Mouse (Mus musculus) lung, embryonic 15.5 days (tissue): ENCODE measurements around the gene B3gnt8. TPM values are rescaled to one million over a fixed set of nuclear protein-coding genes. Genes with fewer than 3 reads are reported as not detected.

ENCODE experiments used
- ATAC-seq: fragments of 200-750 bp; cut with Nextera tagmentation; 2 replicates; pipeline ENCODE4 v1.8.0; 2017; ENCODE audit warnings: moderate number of reproducible peaks, borderline replicate concordance; ENCODE audit not compliant: low FRiP score, low TSS enrichment; ENCODE audit errors: extremely low read depth
- H3K27ac ChIP-seq: fragments of 300-500 bp; sonication (generic); 2 replicates; pipeline ENCODE4 v1.5.1; 2015; ENCODE audit warnings: moderate library complexity, mild to moderate bottlenecking, inconsistent platforms
- H3K27me3 ChIP-seq: fragments of 300-500 bp; sonication (generic); 2 replicates; pipeline ENCODE4 v1.6.1; 2015; ENCODE audit warnings: inconsistent platforms
- H3K36me3 ChIP-seq: fragments of 300-500 bp; sonication (generic); 2 replicates; pipeline ENCODE4 v1.6.1; 2015; ENCODE audit warnings: inconsistent platforms
- H3K4me1 ChIP-seq: fragments of 300-500 bp; sonication (generic); 2 replicates; pipeline ENCODE4 v1.6.1; 2015; ENCODE audit warnings: inconsistent platforms
- H3K4me2 ChIP-seq: fragments of 300-500 bp; sonication (generic); 2 replicates; pipeline ENCODE4 v1.6.1; 2015; ENCODE audit warnings: inconsistent platforms, mild to moderate bottlenecking, moderate library complexity
- H3K4me3 ChIP-seq: fragments of 300-500 bp; sonication (generic); 2 replicates; pipeline ENCODE4 v1.5.1; 2015; ENCODE audit warnings: mild to moderate bottlenecking, inconsistent platforms
- H3K9ac ChIP-seq: fragments of 300-500 bp; sonication (generic); 2 replicates; pipeline ENCODE4 v1.6.1; 2015; ENCODE audit warnings: inconsistent platforms
- H3K9me3 ChIP-seq: fragments of 300-500 bp; sonication (generic); 2 replicates; pipeline ENCODE4 v1.6.1; 2016; ENCODE audit warnings: inconsistent platforms
- WGBS: fragments of 180-500 bp; shearing (Covaris S2); methylation state at CpG from one replicate; pipeline ENCODE4 v1.1.7; 2015; 5-methylcytosine and 5-hydroxymethylcytosine counted together
- polyA plus RNA-seq: library from polyadenylated mRNA; unstranded; fragments of >200 nt; fragmentation: Nextera tagmentation; extraction: Ambion mirVana; gene quantifications from 2 replicates; pipeline ENCODE4 v1.2.1, GENCODE M21; 2015

The B3gnt8 gene
- polyA plus RNA-seq, 1 experiment from 2014 or later, result 11.4 TPM

GRCm38 (mm10) chr7:25606625-25607063 is 19.8 kb upstream of the B3gnt8 start:
- H3K36me3 ChIP-seq, result no peaks in the 10 kb centered on the region
- no peak overlapping the region for H3K4me3 ChIP-seq
- H3K9ac ChIP-seq, result no peak overlapping the region
- H3K27me3 ChIP-seq, result no peaks in the 10 kb centered on the region
- H3K27ac ChIP-seq, result no peak overlapping the region
- H3K9me3 ChIP-seq, result no peaks in the 10 kb centered on the region
- no peaks in the 10 kb centered on the region for H3K4me1 ChIP-seq
- no peak for ATAC-seq
- H3K4me2 ChIP-seq, result no peak overlapping the region
- 69% methylated on average over 4 of the region's 4 CpGs for WGBS

GRCm38 (mm10) chr7:25607196-25607595 is 19.3 kb upstream of the B3gnt8 start:
- Histone ChIP-seq H3K4me3 (no peak overlapping the region), H3K36me3 (no peaks in the 10 kb centered on the region), H3K27ac (no peak overlapping the region), H3K4me1 (no peaks in the 10 kb centered on the region), H3K4me2 (no peak overlapping the region), H3K9me3 (no peaks in the 10 kb centered on the region), H3K27me3 (no peaks in the 10 kb centered on the region), H3K9ac (no peak overlapping the region)
- 71% methylated on average over 2 of the region's 2 CpGs for WGBS
- no peak for ATAC-seq

- Histone ChIP-seq H3K9ac (no peak overlapping the region), H3K4me1 (no peaks in the 10 kb centered on the region), H3K27ac (no peak overlapping the region), H3K9me3 (no peaks in the 10 kb centered on the region), H3K4me2 (no peak overlapping the region), H3K4me3 (no peak overlapping the region), H3K36me3 (no peaks in the 10 kb centered on the region), H3K27me3 (no peaks in the 10 kb centered on the region)
- 27% methylated on average over 6 of the region's 6 CpGs for WGBS
- no peak for ATAC-seq
Observed at GRCm38 (mm10) chr7:25610056-25610455, 16.4 kb upstream of the B3gnt8 start.

- WGBS, result 38% methylated on average over 7 of the region's 7 CpGs
- no peak overlapping the region for H3K4me3 ChIP-seq
- no peaks in the 10 kb centered on the region for H3K4me1 ChIP-seq
- H3K27me3 ChIP-seq, result no peaks in the 10 kb centered on the region
- ATAC-seq, result no peak
- no peak overlapping the region for H3K4me2 ChIP-seq
- H3K27ac ChIP-seq, result no peak overlapping the region
- no peak overlapping the region for H3K9ac ChIP-seq
- H3K36me3 ChIP-seq, result no peaks in the 10 kb centered on the region
- H3K9me3 ChIP-seq, result no peaks in the 10 kb centered on the region
Observed at GRCm38 (mm10) chr7:25611501-25611900, 15.0 kb upstream of the B3gnt8 start.

- peaks cover 4% of the 10 kb centered on the region for H3K4me1 ChIP-seq
- no peak overlapping the region for H3K27ac ChIP-seq
- no peak overlapping the region for H3K4me2 ChIP-seq
- ATAC-seq, result no peak
- no peak overlapping the region for H3K9ac ChIP-seq
- no peak overlapping the region for H3K4me3 ChIP-seq
- H3K27me3 ChIP-seq, result no peaks in the 10 kb centered on the region
- H3K9me3 ChIP-seq, result no peaks in the 10 kb centered on the region
- WGBS, result 84% methylated on average over 5 of the region's 5 CpGs
- no peaks in the 10 kb centered on the region for H3K36me3 ChIP-seq
Observed at GRCm38 (mm10) chr7:25614086-25614485, 12.4 kb upstream of the B3gnt8 start.

GRCm38 (mm10) chr7:25614831-25615705 is 11.4 kb upstream of the B3gnt8 start:
- 66% methylated on average over 21 of the region's 21 CpGs for WGBS
- H3K9ac ChIP-seq, result no peak overlapping the region
- H3K4me2 ChIP-seq, result no peak overlapping the region
- H3K36me3 ChIP-seq, result no peaks in the 10 kb centered on the region
- no peak overlapping the region for H3K4me3 ChIP-seq
- H3K9me3 ChIP-seq, result no peaks in the 10 kb centered on the region
- peaks cover 4% of the 10 kb centered on the region for H3K4me1 ChIP-seq
- ATAC-seq, result no peak
- H3K27me3 ChIP-seq, result no peaks in the 10 kb centered on the region
- H3K27ac ChIP-seq, result no peak overlapping the region

GRCm38 (mm10) chr7:25615706-25616011 is 10.8 kb upstream of the B3gnt8 start, which contains the start of gene Erich4:
Gene Erich4 (minus strand): TSS chr7:25615892.
- H3K27me3 ChIP-seq, result no peaks in the 10 kb centered on the region
- H3K4me2 ChIP-seq, result no peak within 1 kb of the TSS
- H3K9ac ChIP-seq, result no peak within 1 kb of the TSS
- no peak within 1 kb of the TSS for H3K27ac ChIP-seq
- H3K4me3 ChIP-seq, result no peak within 1 kb of the TSS
- no peaks in the 10 kb centered on the region for H3K9me3 ChIP-seq
- no peak for ATAC-seq
- 75% methylated on average over 5 of the region's 5 CpGs for WGBS
- no peaks in the 10 kb centered on the region for H3K36me3 ChIP-seq
- peaks cover 4% of the 10 kb centered on the region for H3K4me1 ChIP-seq

GRCm38 (mm10) chr7:25617376-25618160 is 8.9 kb upstream of the B3gnt8 start:
- Histone ChIP-seq H3K4me2 (no peak overlapping the region), H3K36me3 (peaks cover 4% of the 10 kb centered on the region; the same call in 1 of the 2 replicates), H3K27ac (no peak overlapping the region), H3K4me3 (no peak overlapping the region), H3K9ac (no peak overlapping the region), H3K4me1 (peaks cover 4% of the 10 kb centered on the region), H3K9me3 (no peaks in the 10 kb centered on the region), H3K27me3 (no peaks in the 10 kb centered on the region)
- WGBS, result 74% methylated on average over 10 of the region's 10 CpGs
- no peak for ATAC-seq

- peaks cover 4% of the 10 kb centered on the region; the same call in 1 of the 2 replicates for H3K36me3 ChIP-seq
- peak; percentile 86 for ATAC-seq
- H3K4me1 ChIP-seq, result peaks cover 4% of the 10 kb centered on the region
- H3K27me3 ChIP-seq, result no peaks in the 10 kb centered on the region
- H3K4me3 ChIP-seq, result peak within 1 kb of the TSS; percentile 63
- peak within 1 kb of the TSS; percentile 47 for H3K9ac ChIP-seq
- H3K4me2 ChIP-seq, result peak within 1 kb of the TSS; percentile 73
- H3K27ac ChIP-seq, result peak within 1 kb of the TSS; percentile 55; the same call in 1 of the 2 replicates
- no peaks in the 10 kb centered on the region for H3K9me3 ChIP-seq
- WGBS, result under 1% methylated on average over 53 of the region's 53 CpGs
Observed at GRCm38 (mm10) chr7:25618865-25619721, 7.4 kb upstream of the B3gnt8 start, which contains the start of gene Dmac2. Gene Dmac2 (plus strand): TSS chr7:25619414.

GRCm38 (mm10) chr7:25619722-25619991 is 6.8 kb upstream of the B3gnt8 start:
- H3K27me3 ChIP-seq, result no peaks in the 10 kb centered on the region
- H3K9me3 ChIP-seq, result no peaks in the 10 kb centered on the region
- peak overlapping the region; percentile 55; the same call in 1 of the 2 replicates for H3K27ac ChIP-seq
- peaks cover 4% of the 10 kb centered on the region; the same call in 1 of the 2 replicates for H3K36me3 ChIP-seq
- H3K4me2 ChIP-seq, result peak overlapping the region; percentile 73
- ATAC-seq, result no peak
- H3K4me3 ChIP-seq, result peak overlapping the region; percentile 63
- H3K4me1 ChIP-seq, result peaks cover 4% of the 10 kb centered on the region
- H3K9ac ChIP-seq, result peak overlapping the region; percentile 47
- 18% methylated on average over 5 of the region's 5 CpGs for WGBS

GRCm38 (mm10) chr7:25620101-25620500 is 6.4 kb upstream of the B3gnt8 start:
- 90% methylated on average over 5 of the region's 5 CpGs for WGBS
- ATAC-seq, result no peak
- no peak overlapping the region for H3K9ac ChIP-seq
- peak overlapping the region; percentile 63; the same call in 1 of the 2 replicates for H3K4me3 ChIP-seq
- no peaks in the 10 kb centered on the region for H3K27me3 ChIP-seq
- peak overlapping the region; percentile 73 for H3K4me2 ChIP-seq
- H3K9me3 ChIP-seq, result no peaks in the 10 kb centered on the region
- peaks cover 4% of the 10 kb centered on the region; the same call in 1 of the 2 replicates for H3K36me3 ChIP-seq
- H3K4me1 ChIP-seq, result peaks cover 4% of the 10 kb centered on the region
- H3K27ac ChIP-seq, result no peak overlapping the region
